Comparison of ENCODE assay signal across 25 mouse cellular contexts in genomic region chr2:129550781-129551180, GRCm38 (mm10). TPM values are rescaled to one million over a fixed set of nuclear protein-coding genes. Genes with fewer than 3 reads are reported as not detected.
"Had no signal": no experiment of that assay in that cellular context is flagged by ENCODE, and none has a peak within 500 bp of the region (broad histone marks: within the 10 kb centered on the region; RNA-seq: fewer than 3 reads in every experiment).

No protein-coding gene starts in this region.

- H3K36me3 ChIP-seq: limb, embryonic 12.5 days; limb, embryonic 15.5 days; lung, embryonic 15.5 days; midbrain, embryonic 12.5 days had no signal

- H3K4me2 ChIP-seq: limb, embryonic 12.5 days; limb, embryonic 15.5 days; liver, embryonic 11.5 days; lung, embryonic 15.5 days; midbrain, embryonic 12.5 days had no signal

- H3K9ac ChIP-seq: limb, embryonic 12.5 days; limb, embryonic 15.5 days; liver, embryonic 14.5 days; liver, postnatal 0 days; lung, embryonic 15.5 days; midbrain, embryonic 12.5 days had no signal

- H3K27ac ChIP-seq: left cerebral cortex, adult 2 months; limb, embryonic 12.5 days; limb, embryonic 15.5 days; liver, embryonic 14.5 days; lung, embryonic 15.5 days; midbrain, embryonic 12.5 days; stomach, postnatal 0 days had no signal

- H3K4me3 ChIP-seq: left cerebral cortex, adult 2 months; limb, embryonic 12.5 days; limb, embryonic 15.5 days; lung, embryonic 15.5 days; midbrain, embryonic 12.5 days had no signal

- H3K9me3 ChIP-seq: limb, embryonic 12.5 days; limb, embryonic 15.5 days; lung, embryonic 15.5 days; midbrain, embryonic 12.5 days had no signal

- DNase-seq: kidney, adult 18-20 months; kidney, adult 9 months; kidney, postnatal 14 days; layer of hippocampus, postnatal 36 days; left cerebral cortex, postnatal 4 days; liver, postnatal 0 days; lung, postnatal 10 days; lung, postnatal 4 days; thymus, postnatal 25 days had no signal

- H3K27me3 ChIP-seq: limb, embryonic 15.5 days; lung, embryonic 15.5 days; midbrain, embryonic 12.5 days had no signal

- H3K4me1 ChIP-seq: limb, embryonic 15.5 days; lung, embryonic 15.5 days; midbrain, embryonic 12.5 days had no signal

- ATAC-seq: intestine, embryonic 16.5 days; liver, postnatal 0 days; midbrain, embryonic 16.5 days had no signal

RNA-seq across cellular contexts. Expression of gene F830045P16Rik, which starts 14.4 kb away (rescaled TPM):
- polyA plus RNA-seq: intestine, embryonic 16.5 days; kidney, embryonic 16.5 days; large intestine, adult 2 months; limb, embryonic 12.5 days; liver, embryonic 11.5 days; liver, postnatal 0 days; lung, embryonic 15.5 days; midbrain, embryonic 12.5 days; midbrain, embryonic 16.5 days; neural tube, embryonic 11.5 days; neural tube, embryonic 14.5 days; stomach, embryonic 14.5 days; thymus, postnatal 0 days had no signal
